In the genomic region with DNA sequence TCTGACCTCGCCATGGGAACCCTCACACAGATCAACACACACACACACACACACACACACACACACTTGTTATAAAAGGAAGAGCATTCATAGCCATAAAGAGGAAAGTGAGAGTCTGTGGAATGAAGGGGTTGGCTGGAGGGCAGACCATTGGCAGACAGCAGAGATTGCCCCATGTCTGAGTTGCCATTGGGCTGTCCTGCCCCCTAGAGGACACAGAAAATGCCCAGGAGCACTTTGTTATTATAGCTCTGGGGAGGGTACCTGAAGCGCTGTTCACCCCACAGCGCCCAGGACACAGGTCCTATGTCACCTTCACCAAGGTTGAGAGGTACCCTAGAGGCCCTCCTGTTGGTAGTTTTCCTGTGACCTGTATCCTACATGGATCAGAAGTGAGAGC, we compare ENCODE assay signal across 10 mouse cellular contexts.
DNase-seq lines count a peak whose midpoint lies in the region; ATAC-seq and TF ChIP-seq lines count a peak whose summit lies in the region.
"Had no signal": no experiment of that assay in that cellular context is flagged by ENCODE, and none has a peak within 500 bp of the region (broad histone marks: within the 10 kb centered on the region; RNA-seq: fewer than 3 reads in every experiment).

No protein-coding gene starts in this region.

- no peak for DNase-seq in kidney, postnatal 0 days (ENCODE audit: low spot score)
- DNase-seq in kidney, adult 11 months: no peak
- no peak for DNase-seq in midbrain, embryonic 11.5 days (ENCODE audit: low spot score, missing footprints)
- no peak for DNase-seq in midbrain, embryonic 10.5 days (ENCODE audit: low spot score)
- DNase-seq: cerebellum, adult 11 months had no signal

- no peak overlapping the region for H3K27ac ChIP-seq in kidney, postnatal 0 days
- H3K27ac ChIP-seq in brown adipose tissue, adult 24 weeks (replicated peaks; ENCODE audit: low read depth, low read length): peak overlapping the region; percentile 99
- H3K27ac ChIP-seq in midbrain, embryonic 11.5 days (ENCODE audit: low read depth, low read length): no peak overlapping the region
- no peak overlapping the region for H3K27ac ChIP-seq in kidney, embryonic 16.5 days (ENCODE audit: low read length)
- H3K27ac ChIP-seq in midbrain, embryonic 10.5 days (replicated peaks): no peak overlapping the region
- H3K27ac ChIP-seq: hindbrain, embryonic 14.5 days had no signal

- no peaks in the 10 kb centered on the region for H3K4me1 ChIP-seq in kidney, postnatal 0 days (replicated peaks; ENCODE audit: insufficient read depth, low read length)
- peaks cover 8% of the 10 kb centered on the region; the same call in 1 of the 2 replicates for H3K4me1 ChIP-seq in brown adipose tissue, adult 24 weeks (ENCODE audit: control insufficient read depth, insufficient read depth, insufficient read length, low read length)
- no peaks in the 10 kb centered on the region for H3K4me1 ChIP-seq in midbrain, embryonic 11.5 days (ENCODE audit: control insufficient read depth, insufficient read depth, low read length)
- H3K4me1 ChIP-seq in kidney, embryonic 16.5 days (ENCODE audit: insufficient read depth, low read length): no peaks in the 10 kb centered on the region
- H3K4me1 ChIP-seq in midbrain, embryonic 10.5 days: no peaks in the 10 kb centered on the region

- no peaks in the 10 kb centered on the region for H3K27me3 ChIP-seq in kidney, postnatal 0 days (ENCODE audit: insufficient read depth, low read length)
- H3K27me3 ChIP-seq in midbrain, embryonic 11.5 days (ENCODE audit: control insufficient read depth, insufficient read depth, low read length): no peaks in the 10 kb centered on the region
- H3K27me3 ChIP-seq in kidney, embryonic 16.5 days (ENCODE audit: insufficient read depth, low read length): no peaks in the 10 kb centered on the region
- no peaks in the 10 kb centered on the region for H3K27me3 ChIP-seq in midbrain, embryonic 10.5 days (ENCODE audit: low read depth, poor library complexity, severe bottlenecking)

- H3K4me3 ChIP-seq in kidney, postnatal 0 days (replicated peaks; ENCODE audit: low read depth, low read length): no peak overlapping the region
- H3K4me3 ChIP-seq in brown adipose tissue, adult 24 weeks (ENCODE audit: insufficient read depth, low read depth, low read length): no peak overlapping the region
- H3K4me3 ChIP-seq in midbrain, embryonic 11.5 days (ENCODE audit: low read depth, low read length): no peak overlapping the region
- H3K4me3 ChIP-seq in kidney, embryonic 16.5 days (ENCODE audit: low read length): no peak overlapping the region
- no peak overlapping the region for H3K4me3 ChIP-seq in midbrain, embryonic 10.5 days

- no peaks in the 10 kb centered on the region for H3K36me3 ChIP-seq in kidney, postnatal 0 days (ENCODE audit: insufficient read depth, low read length)
- no peaks in the 10 kb centered on the region for H3K36me3 ChIP-seq in midbrain, embryonic 11.5 days (ENCODE audit: control insufficient read depth, insufficient read depth, low read length)
- no peaks in the 10 kb centered on the region for H3K36me3 ChIP-seq in kidney, embryonic 16.5 days (ENCODE audit: insufficient read depth, low read length)
- H3K36me3 ChIP-seq in midbrain, embryonic 10.5 days: no peaks in the 10 kb centered on the region

- H3K9me3 ChIP-seq in kidney, postnatal 0 days (replicated peaks; ENCODE audit: low read length): no peaks in the 10 kb centered on the region
- H3K9me3 ChIP-seq in midbrain, embryonic 11.5 days (ENCODE audit: control insufficient read depth, low read length): no peaks in the 10 kb centered on the region; the same call in 1 of the 2 replicates
- H3K9me3 ChIP-seq in kidney, embryonic 16.5 days (ENCODE audit: low read length): peaks cover 2% of the 10 kb centered on the region; the same call in 1 of the 2 replicates
- H3K9me3 ChIP-seq in midbrain, embryonic 10.5 days (replicated peaks): 0 out of 2 replicates have a peak, but pooled peaks cover 4% of the 10 kb centered on the region

- H3K4me2 ChIP-seq in kidney, postnatal 0 days (ENCODE audit: low read length): no peak overlapping the region
- no peak overlapping the region for H3K4me2 ChIP-seq in midbrain, embryonic 11.5 days
- no peak overlapping the region for H3K4me2 ChIP-seq in kidney, embryonic 16.5 days (replicated peaks; ENCODE audit: low read depth, low read length)
- H3K4me2 ChIP-seq: hindbrain, embryonic 14.5 days had no signal

- H3K9ac ChIP-seq in kidney, postnatal 0 days (ENCODE audit: low read depth, low read length): no peak overlapping the region
- no peak overlapping the region for H3K9ac ChIP-seq in midbrain, embryonic 11.5 days (ENCODE audit: low read length)
- H3K9ac ChIP-seq in kidney, embryonic 16.5 days (replicated peaks; ENCODE audit: low read length): no peak overlapping the region
- H3K9ac ChIP-seq: hindbrain, embryonic 14.5 days had no signal

- ATAC-seq in kidney, postnatal 0 days (replicated peaks; ENCODE audit: low FRiP score, low read depth): no peak
- ATAC-seq in CD4-positive, CD25-positive, alpha-beta regulatory T cell, adult 4 months: peak; percentile 69
- ATAC-seq in megakaryocyte progenitor cell, adult 5-6 weeks (replicated peaks; ENCODE audit: poor library complexity): peak; percentile 78
- ATAC-seq in midbrain, embryonic 11.5 days (ENCODE audit: low FRiP score): no peak
- ATAC-seq in kidney, embryonic 16.5 days (ENCODE audit: low FRiP score, low TSS enrichment): no peak

- 89% methylated on average over 3 of the region's 3 CpGs for WGBS in kidney, postnatal 0 days
- 78% methylated on average over 3 of the region's 3 CpGs for WGBS in midbrain, embryonic 11.5 days
- WGBS in kidney, embryonic 16.5 days: 86% methylated on average over 3 of the region's 3 CpGs
- 89% methylated on average over 3 of the region's 3 CpGs for WGBS in midbrain, embryonic 10.5 days

- peak; percentile 20; the same call in 1 of the 2 replicates for TF ChIP-seq CTCF in kidney, postnatal 0 days (IDR thresholded peaks at IDR 0.05; ENCODE audit: low read depth)

Comparison
In these comparisons a context has a peak if more than half of its experiments do, and no peak if none do; other contexts are left out.
1. ATAC-seq: peak in CD4-positive, CD25-positive, alpha-beta regulatory T cell, adult 4 months (single experiment) and megakaryocyte progenitor cell, adult 5-6 weeks (single experiment); none in kidney, postnatal 0 days (single experiment), midbrain, embryonic 11.5 days (single experiment) and kidney, embryonic 16.5 days (single experiment).